Mouse (Mus musculus) B cell, adult (primary cell): Measurements from ENCODE around the gene Pnpla2. TPM values are rescaled to one million over a fixed set of nuclear protein-coding genes. Genes with fewer than 3 reads are reported as not detected.

Source experiments
- total RNA-seq: library from RNA; stranded (reverse); gene quantifications from 4 replicates; pipeline ENCODE4 v1.2.4, GENCODE M21; 2023; ENCODE audit not compliant: inconsistent age

Pnpla2 gene
- total RNA-seq, result 49.9 to 60.8 TPM (median 54.8 TPM) in 4 replicates

DNA sequence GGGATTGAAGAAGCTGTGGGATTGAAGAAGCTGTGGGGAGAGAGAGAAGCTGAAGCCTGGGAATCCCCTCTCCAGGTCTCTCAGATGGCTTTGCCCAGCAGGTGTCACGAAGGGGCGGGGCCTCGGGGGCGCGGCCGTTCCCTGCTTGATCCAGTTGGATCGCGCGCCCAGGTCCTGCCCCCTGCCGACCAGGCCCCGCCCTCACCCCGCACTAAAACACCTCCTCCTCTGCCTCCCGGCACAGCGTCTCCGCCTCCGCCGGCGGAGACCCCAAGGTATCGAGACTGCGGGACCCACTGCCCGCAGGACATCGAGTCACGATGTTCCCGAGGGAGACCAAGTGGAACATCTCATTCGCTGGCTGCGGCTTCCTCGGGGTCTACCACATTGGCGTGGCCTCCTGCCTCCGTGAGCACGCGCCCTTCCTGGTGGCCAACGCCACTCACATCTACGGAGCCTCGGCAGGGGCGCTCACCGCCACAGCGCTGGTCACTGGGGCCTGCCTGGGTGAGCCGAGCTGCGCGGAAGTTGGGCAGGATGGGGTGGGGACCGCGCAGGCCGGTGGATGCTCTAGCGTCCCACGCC is at the start of gene Pnpla2:
Gene Pnpla2 (plus strand): TSS at position 232 of the 585 bp plus-strand sequence.

DNA sequence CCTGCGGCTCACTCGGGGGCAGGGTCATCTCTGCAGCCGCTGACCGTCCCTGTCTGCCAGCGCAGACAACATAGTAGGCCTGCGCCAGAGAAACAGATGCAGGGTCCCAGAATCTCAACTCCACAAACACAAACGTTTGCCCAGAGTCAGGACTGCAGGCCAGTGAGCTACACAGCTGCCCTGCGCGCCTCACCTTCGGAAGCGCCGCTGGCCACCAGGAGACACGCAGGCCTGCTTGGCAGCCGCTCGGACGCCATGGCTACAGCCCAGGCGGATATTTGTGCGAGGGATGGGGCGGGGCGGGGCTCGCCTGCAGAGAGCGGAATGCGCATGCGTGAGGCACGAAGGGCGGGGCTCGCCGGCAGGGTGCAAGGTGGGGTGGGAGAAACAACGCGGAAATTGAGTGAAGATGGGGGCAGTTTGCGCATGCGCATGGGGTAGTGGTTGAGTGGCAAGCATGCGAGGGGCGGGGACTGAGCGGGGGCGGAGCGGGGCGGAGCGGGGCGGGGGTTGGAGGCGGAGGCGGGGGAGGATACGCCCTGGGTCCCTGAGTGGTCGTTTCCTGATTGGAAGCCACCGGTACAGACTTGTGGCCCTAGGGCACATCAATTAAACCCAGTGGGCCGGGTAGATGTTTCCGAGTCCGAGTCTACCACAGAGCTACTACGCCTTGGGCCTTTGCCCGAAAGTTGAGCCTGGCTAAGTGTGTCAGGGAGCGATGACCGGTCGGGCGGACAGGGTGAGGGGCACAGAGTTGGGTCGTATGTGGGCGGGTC is 41.0 kb upstream of the Pnpla2 start, which contains the start of gene Gatd1:
Gene Gatd1 (minus strand): TSS at position 328 of the 776 bp plus-strand sequence.

DNA sequence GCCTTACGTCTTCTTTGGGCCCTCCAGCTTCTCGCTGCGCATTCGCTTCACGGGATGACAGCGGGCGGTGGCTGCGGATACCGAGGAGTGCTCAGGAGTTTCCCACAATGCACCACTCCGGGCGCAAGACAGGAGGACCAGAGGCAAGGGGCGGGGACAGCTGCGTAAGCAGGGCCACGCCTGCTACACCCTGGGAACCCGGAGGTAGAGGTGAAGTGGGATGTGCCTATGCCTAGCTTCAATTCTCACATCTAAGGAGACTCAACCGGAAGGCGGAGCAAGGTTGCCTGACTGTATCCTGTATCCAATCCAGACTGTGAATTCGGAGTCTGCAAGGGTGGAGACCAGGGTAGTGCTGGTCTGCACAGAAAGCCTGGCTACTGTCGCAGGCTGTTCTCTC is 25.7 kb upstream of the Pnpla2 start, which contains the start of gene Cend1:
Gene Cend1 (minus strand): TSS at position 182 of the 400 bp plus-strand sequence.

DNA sequence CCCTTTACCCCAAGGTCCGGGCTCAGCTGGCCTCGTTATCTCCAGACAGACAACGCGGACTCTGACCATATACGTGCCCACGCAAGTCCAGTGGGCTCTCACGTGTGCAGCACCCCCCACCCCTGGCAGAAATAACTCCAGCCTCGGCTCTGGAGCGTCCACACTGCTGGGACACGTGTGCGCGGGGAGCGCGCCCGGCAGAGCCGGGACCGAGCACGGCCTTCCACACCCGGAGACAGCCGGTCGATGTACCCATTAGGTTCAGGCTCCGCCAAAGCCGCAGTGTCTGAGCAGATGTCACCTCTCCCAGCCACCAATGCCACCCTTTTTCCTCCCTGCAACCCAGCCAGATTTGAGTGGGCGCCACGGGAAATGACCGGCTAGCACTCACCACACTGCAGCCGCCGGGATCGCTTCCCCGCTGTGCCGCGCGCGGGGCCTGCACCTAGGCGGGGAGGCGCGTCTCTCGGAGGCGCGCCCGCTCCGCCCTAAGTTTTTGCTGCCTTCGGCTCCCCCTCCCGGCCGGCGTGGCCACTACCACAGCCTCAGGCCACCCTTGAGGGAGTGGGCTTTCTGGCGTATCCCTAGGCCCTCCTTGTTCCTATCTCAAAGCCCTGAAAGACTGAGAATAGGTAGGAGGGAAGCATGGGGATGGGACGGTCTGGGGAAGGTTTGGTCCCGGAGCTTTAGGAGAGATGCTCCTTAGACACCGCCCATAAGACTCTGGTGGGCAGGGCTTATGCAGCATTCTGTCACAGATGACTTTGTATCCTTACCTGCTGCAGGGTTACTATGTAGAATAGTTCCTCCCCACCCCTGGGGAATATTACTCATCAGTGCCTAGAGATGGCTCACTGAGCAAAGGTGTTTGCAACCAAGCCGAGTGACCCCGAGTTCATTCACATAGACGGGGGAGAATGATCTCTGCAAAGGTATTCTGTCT is 17.5 kb upstream of the Pnpla2 start, which contains the start of gene Slc25a22:
Gene Slc25a22 (minus strand): TSS at position 715 of the 943 bp plus-strand sequence.

DNA sequence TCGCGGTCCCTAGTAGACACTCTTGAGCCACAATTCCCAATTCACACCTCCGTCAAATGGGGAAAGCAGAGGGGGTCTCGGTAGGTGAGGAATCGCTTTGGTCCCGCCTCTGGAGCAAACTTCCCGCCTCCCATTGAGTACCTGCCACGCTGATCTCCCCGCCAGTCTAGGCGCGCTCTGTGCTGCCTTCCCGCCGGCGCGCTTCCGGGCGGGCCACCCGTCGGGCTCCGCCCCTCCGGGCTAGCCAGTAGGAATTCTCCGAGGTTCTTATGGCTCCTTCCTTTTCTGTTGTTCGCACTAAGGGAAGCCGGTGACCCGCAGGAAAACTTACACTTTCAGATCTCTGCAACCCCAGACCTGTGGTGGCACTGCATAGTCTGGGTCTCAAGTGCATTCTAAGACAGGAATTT is 11.2 kb upstream of the Pnpla2 start, which contains the start of gene Pidd1:
Gene Pidd1 (minus strand): TSS at position 198 of the 410 bp plus-strand sequence.

DNA sequence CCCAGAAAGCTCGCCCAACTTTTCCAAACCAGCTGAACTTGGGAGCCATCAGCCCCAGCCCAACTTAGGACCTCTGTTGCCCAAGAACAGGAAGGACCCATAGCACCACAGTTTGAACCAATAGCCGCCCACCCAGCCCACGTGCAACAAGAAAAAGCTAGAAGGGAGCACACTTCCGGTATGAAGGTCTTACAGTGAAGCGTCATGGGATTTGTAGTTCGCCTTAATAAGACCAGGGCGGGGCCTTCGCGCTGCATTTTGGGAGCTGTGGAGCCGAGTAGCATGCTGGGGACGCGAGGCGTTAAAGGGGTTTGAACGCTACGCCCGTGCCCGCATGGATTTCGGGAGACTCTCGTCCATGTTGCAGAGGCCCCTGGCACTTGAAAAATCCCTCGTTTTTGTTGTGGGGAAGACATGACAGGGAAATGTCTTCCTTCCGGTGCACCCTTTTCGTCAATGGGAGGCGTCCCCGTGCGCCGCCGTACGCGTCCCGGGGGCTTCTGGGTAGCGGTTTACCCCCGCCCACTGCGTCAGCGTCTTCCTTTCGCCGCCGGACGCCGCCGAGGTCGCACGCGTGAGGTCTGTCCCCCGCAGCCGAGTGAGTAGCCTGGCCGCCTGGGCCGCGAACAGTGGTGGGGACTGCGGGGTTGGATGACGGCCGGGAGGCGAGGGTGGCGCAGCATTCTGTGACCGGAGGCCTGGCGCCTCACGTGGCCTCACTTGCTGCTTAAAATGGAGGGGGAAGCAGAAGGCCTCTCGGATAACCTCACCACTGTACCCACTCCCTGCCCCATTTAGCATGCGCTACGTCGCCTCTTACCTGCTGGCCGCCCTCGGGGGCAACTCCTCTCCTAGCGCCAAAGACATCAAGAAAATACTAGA is 7.6 kb upstream of the Pnpla2 start, which contains the start of gene Rplp2:
Gene Rplp2 (plus strand): TSS at position 261 of the 882 bp plus-strand sequence.

DNA sequence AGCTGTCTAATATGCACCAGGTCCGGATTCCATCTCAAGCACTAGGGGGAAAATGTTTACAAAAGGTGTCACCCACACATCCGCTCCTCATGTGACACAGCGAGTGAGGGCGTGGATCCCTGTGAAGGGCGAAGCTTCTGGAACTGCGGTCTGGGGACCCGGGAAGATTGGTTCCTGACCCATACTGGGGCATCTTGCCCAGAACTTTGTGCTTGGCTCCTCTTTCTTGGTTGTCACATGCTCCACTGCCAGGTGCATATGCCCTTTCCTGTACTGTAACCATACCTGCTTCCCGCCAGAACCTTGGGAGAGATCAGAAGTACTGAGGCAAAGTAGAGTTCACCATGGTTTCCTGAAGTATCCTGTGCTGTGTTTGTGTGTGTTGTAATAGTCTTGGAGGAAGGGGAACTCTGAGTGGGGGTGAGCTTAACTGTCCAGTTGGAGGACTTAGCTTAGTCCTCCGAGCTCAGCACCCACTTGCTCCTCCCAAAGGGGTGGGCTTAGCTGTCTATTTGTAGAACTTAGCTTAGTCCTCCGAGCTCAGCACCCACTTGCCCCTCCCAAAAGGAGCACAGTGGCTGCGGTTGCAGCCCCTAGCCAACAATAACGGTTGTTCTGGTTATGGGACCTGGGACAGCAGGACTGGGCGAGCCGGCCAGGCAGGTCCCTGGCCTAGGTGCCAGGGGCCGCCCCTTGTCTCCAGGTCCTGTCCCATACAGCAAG is 5.6 kb downstream of the Pnpla2 start, which contains the start of gene Cracr2b:
Gene Cracr2b (plus strand): TSS at position 704 of the 723 bp plus-strand sequence.

DNA sequence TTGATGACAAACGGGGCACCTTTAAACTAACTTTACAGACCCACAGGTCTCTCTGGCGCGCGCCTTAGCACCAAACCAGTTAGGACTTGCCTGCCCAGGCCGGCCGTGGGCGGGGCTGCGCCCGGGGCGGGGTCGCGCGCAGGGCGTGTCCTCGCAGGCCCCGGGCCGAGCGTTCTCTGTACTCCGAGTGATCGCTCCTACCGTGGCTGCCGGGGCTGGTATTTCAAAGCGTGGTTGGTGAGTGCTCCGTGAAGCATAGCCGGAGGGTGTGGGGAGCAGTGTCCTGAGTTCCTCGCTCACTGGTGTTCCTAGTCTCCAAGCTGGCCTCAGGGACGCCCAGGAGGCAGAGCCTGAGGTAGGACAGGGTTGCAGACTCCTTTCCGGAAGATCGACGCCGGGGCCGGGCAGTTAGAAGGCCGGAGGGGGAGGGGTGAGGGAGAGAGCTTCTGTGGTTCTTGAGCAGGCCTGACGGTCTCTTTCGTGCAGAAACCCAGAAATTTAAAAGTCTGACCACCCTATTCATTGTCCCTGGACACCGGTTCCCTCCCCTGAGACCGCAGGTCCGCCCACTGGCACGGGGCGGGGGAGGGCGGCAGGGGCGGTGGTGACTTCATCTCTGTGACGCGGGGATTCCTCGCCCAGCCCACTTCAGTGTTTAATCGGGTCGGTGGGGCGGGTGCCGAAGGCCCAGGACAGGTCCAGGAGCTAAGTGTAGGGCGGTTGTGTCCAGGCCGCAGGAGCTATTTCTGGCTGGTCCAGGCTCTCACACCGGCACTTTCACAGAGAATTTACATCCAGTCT is 12.4 kb downstream of the Pnpla2 start, which contains the start of gene Cd151:
Gene Cd151 (plus strand): TSS at position 163 of the 801 bp plus-strand sequence.

DNA sequence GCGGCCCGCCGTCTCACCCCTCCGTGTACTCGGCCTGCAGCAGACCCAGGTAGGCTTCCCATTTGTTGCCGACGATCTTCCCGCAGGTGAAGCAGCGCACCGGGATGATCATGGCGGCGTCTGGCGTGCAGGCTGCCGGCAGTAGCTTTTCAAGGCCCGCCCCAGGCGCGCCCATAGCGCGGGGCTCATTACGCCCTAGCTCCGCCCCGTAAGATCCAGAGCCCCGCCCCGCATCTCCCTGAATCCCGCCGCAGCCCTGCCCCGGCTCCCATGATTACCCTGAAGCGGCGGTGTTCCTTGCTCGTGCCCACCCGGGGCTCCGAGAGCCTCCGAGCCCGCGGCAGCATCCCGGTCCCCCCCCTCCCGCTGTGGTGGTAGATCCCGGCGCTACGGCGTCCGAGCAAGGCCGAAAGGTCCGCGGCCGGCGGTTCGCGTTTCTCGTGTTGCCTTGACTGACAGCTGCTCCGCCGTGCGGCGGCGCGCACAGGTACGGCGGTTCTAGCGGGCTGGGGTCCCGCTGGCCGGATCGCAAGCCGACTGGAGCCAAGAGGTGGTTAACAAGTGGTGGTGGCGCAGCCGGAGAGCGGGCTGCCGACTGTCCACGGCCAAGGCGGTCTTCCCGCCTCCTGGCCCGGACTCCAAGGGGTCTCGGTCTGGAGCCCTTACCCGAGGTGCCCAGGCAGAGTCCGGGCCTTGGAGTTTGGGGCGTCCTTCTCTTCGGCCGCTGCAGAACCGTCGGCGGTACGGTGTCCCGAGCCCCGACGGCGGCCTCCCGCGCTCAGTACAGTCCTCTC is 20.2 kb downstream of the Pnpla2 start, which contains the start of the genes Polr2l and Tspan4:
Gene Polr2l (minus strand): TSS at position 122 of the 794 bp plus-strand sequence.
Gene Tspan4 (plus strand): TSS at position 230 of the 794 bp plus-strand sequence.

Other genes with a start within 250 kb of the Pnpla2 start
- 3.7 to 4.6 TPM (median 4.1 TPM) in 4 replicates for gene Lmntd2, start 241.1 kb upstream of the Pnpla2 start, total RNA-seq
- gene Rassf7, start 239.3 kb upstream of the Pnpla2 start, total RNA-seq, result 8.4 to 13.1 TPM (median 10.6 TPM) in 4 replicates
- 136 to 148 TPM (median 141 TPM) in 4 replicates for gene Phrf1, start 226.4 kb upstream of the Pnpla2 start, total RNA-seq
- gene Irf7, start 188.7 kb upstream of the Pnpla2 start, total RNA-seq, result 32.3 to 66.0 TPM (median 40.5 TPM) in 4 replicates
- not detected in 4 replicates for gene Cdhr5, start 178.4 kb upstream of the Pnpla2 start, total RNA-seq
- not detected in 4 replicates for gene Sct, start 176.1 kb upstream of the Pnpla2 start, total RNA-seq
- gene Drd4, start 163.2 kb upstream of the Pnpla2 start, total RNA-seq, result not detected in 4 replicates
- 33.9 to 38.7 TPM (median 37.0 TPM) in 4 replicates for gene Deaf1, start 127.5 kb upstream of the Pnpla2 start, total RNA-seq
- 14.7 to 20.5 TPM (median 19.9 TPM) in 4 replicates for gene Tmem80, start 127.5 kb upstream of the Pnpla2 start, total RNA-seq
- gene Eps8l2, start 116.3 kb upstream of the Pnpla2 start, total RNA-seq, result 1.2 TPM in 1 of 4 replicates, not detected in the others
- gene Taldo1, start 63.0 kb upstream of the Pnpla2 start, total RNA-seq, result 139 to 149 TPM (median 140 TPM) in 4 replicates
- 34.1 to 35.8 TPM (median 34.8 TPM) in 4 replicates for gene Gatd1, start 41.1 kb upstream of the Pnpla2 start, total RNA-seq
- not detected in 4 replicates for gene Cend1, start 25.7 kb upstream of the Pnpla2 start, total RNA-seq
- 44.4 to 46.9 TPM (median 46.3 TPM) in 4 replicates for gene Slc25a22, start 17.3 kb upstream of the Pnpla2 start, total RNA-seq
- 5.6 to 6.9 TPM (median 6.6 TPM) in 4 replicates for gene Pidd1, start 11.2 kb upstream of the Pnpla2 start, total RNA-seq
- 2,310 to 2,622 TPM (median 2,359 TPM) in 4 replicates for gene Rplp2, start 7.8 kb upstream of the Pnpla2 start, total RNA-seq
- not detected in 4 replicates for gene Cracr2b, start 5.9 kb downstream of the Pnpla2 start, total RNA-seq
- 8.1 to 14.8 TPM (median 10.3 TPM) in 4 replicates for gene Cd151, start 12.2 kb downstream of the Pnpla2 start, total RNA-seq
- 16.3 to 21.7 TPM (median 16.8 TPM) in 4 replicates for gene Polr2l, start 19.9 kb downstream of the Pnpla2 start, total RNA-seq
- 2.1 to 4.1 TPM (median 3.3 TPM) in 4 replicates for gene Tspan4, start 20.0 kb downstream of the Pnpla2 start, total RNA-seq
- gene Chid1, start 84.7 kb downstream of the Pnpla2 start, total RNA-seq, result 21.3 to 25.0 TPM (median 22.2 TPM) in 4 replicates
- 37.2 to 43.5 TPM (median 39.6 TPM) in 4 replicates for gene Ap2a2, start 107.0 kb downstream of the Pnpla2 start, total RNA-seq
- gene Muc6, start 200.1 kb downstream of the Pnpla2 start, total RNA-seq, result not detected in 4 replicates
- gene Muc2, start 235.1 kb downstream of the Pnpla2 start, total RNA-seq, result not detected in 4 replicates